Mouse (Mus musculus) Patski (cell line): Measurements from ENCODE around the gene Arhgap42. TPM values are rescaled to one million over a fixed set of nuclear protein-coding genes. Genes with fewer than 3 reads are reported as not detected.

ENCODE experiments used
- ATAC-seq: fragments of 100-300 bp; one replicate; pipeline ENCODE4 v1.8.0; 2021
- CTCF ChIA-PET: fragments of 350-600 bp; sonication (Branson Sonifier 250); formaldehyde crosslinking; loops from one replicate; lab custom pipeline; 2022; ENCODE audit warnings: inconsistent platforms; lab: Charles Lee
- POLR2A ChIA-PET: fragments of 350-600 bp; sonication (Branson Sonifier 250); formaldehyde crosslinking; loops from one replicate; lab custom pipeline; 2022; ENCODE audit warnings: antibody characterized with exemption, inconsistent platforms; lab: Charles Lee
- DNase-seq: peaks from one replicate; pipeline ENCODE4 v3.0.0-alpha.2; 2011; ENCODE audit warnings: low read depth, low spot score
- H3K27me3 ChIP-seq: fragments of 371-371 bp; one replicate; pipeline ENCODE4 v1.5.1; 2021
- CTCF ChIP-seq: fragments of 100-300 bp; IDR thresholded peaks from one replicate; pipeline ENCODE4 v1.5.1; 2021
- in situ Hi-C: fragments of 300-500 bp; cut with MboI; formaldehyde crosslinking; loops from 3 replicates; pipeline ENCODE4 v1.11.1; 2018; ENCODE audit warnings: low pct_unique_long_range_greater_than_20kb, mixed read lengths
- polyA plus RNA-seq: library from polyadenylated mRNA; unstranded; gene quantifications from one replicate; pipeline ENCODE4 v1.2.3, GENCODE M21; 2021

Gene Arhgap42
- polyA plus RNA-seq, 1 experiment from 2014 or later: 39.3 TPM

DNA sequence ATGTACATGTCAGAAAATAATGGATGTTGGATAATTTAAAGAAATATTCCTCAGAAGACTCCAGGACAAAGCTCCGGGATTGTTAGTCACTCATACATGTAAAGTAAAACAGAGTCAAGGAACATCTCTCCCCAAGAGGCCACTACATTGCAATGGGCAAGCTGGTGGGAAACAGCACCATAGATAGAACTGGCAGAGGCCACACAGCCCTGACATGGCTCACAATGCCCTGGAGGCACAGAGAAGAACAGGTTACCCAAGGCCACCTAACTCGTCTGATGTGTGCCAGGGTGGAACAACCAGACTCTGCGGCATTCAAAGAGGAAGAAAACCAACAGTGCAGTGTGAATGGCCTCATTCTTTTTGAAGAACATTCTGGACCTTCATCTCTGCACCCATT lies 50.7 kb downstream of the Arhgap42 start:
- POLR2A ChIA-PET: interaction anchor here (1.0 kb wide), 1 partner anchor 17 kb away, joined by 3 read pairs; no protein-coding TSS in a partner anchor
- no peaks in the 10 kb centered on the region for H3K27me3 ChIP-seq
- DNase-seq (no peak), ATAC-seq (peak; percentile 21)
- CTCF ChIA-PET: no interaction called here
- no peak for TF ChIP-seq CTCF
- in situ Hi-C loops: no loop called here

DNA sequence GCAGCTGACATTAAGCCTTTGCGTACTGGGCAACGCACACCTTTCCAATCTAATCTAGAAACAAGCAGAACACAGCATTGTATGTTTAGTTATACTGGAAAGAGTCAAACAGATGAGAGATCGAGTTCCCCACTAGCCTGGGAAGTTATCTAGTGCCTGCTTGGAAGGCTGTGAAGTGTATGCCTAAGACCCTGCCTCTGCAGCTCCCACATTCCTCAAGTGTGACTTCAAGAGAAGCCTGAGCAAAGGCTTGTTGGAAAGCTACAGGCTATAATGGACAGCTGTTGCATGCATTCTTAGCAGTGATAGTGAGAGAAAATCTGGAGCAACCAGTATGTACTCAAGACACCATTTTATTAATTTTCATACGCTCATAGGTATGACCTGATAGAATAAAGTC lies 61.2 kb downstream of the Arhgap42 start:
- ATAC-seq (no peak), DNase-seq (no peak)
- in situ Hi-C loops: no loop called here
- CTCF ChIA-PET: interaction anchor here (1.5 kb wide), 1 partner anchor 14 kb away, joined by 5 read pairs; no protein-coding TSS in a partner anchor
- H3K27me3 ChIP-seq: no peaks in the 10 kb centered on the region
- TF ChIP-seq CTCF: no peak
- POLR2A ChIA-PET: interaction anchor here (1.2 kb wide), 1 partner anchor 17 kb away, joined by 3 read pairs; no protein-coding TSS in a partner anchor

DNA sequence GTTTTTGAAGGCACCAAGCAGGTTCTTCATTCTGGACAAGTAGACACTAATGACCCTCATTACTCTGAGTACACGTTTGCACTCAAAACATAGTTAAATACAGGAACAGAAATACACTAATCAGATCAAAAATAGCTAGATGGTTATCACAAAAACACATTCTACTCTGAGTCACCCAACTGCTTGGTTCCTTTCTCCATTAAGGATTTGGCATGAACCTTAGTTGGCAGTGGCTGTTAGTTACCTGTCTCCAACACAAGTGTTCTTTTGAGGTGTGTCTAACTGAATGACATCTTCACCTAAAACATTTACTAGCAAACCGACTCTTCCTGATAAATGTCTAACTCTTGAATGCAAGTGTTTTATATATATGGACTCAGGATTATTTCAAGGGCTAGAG lies 64.0 kb downstream of the Arhgap42 start:
- POLR2A ChIA-PET: no interaction called here
- ATAC-seq (no peak), DNase-seq (no peak)
- no peaks in the 10 kb centered on the region for H3K27me3 ChIP-seq
- CTCF ChIA-PET: no interaction called here
- in situ Hi-C loops: no loop called here
- TF ChIP-seq CTCF: no peak

- no peaks in the 10 kb centered on the region for H3K27me3 ChIP-seq
- CTCF ChIA-PET: no interaction called here
- in situ Hi-C loops: no loop called here
- no peak for DNase-seq
- no peak for TF ChIP-seq CTCF
- ATAC-seq: no peak
- POLR2A ChIA-PET: no interaction called here
Observed at GRCm38 (mm10) chr9:9174206-9174605, 64.7 kb downstream of the Arhgap42 start.

- no peak for ATAC-seq
Observed at GRCm38 (mm10) chr9:9173091-9173490, 65.8 kb downstream of the Arhgap42 start.

GRCm38 (mm10) chr9:9171146-9171816 lies 67.6 kb downstream of the Arhgap42 start:
- ATAC-seq (no peak), DNase-seq (no peak)
- CTCF ChIA-PET: interaction anchor here (1.0 to 1.5 kb wide), 2 partner anchors 8 to 27 kb away, joined by 3 read pairs; no protein-coding TSS in a partner anchor
- in situ Hi-C loops: no loop called here
- POLR2A ChIA-PET: interaction anchor here (1.1 kb wide), 1 partner anchor 17 kb away, joined by 3 read pairs; no protein-coding TSS in a partner anchor
- no peak for TF ChIP-seq CTCF
- H3K27me3 ChIP-seq: no peaks in the 10 kb centered on the region

More at GRCm38 (mm10) chr9:9173091-9173490, 65.8 kb downstream of the Arhgap42 start:
- no peak for TF ChIP-seq CTCF
- ChIA-PET CTCF (no interaction called here), POLR2A (no interaction called here)
- no peaks in the 10 kb centered on the region for H3K27me3 ChIP-seq
- in situ Hi-C loops: no loop called here
- DNase-seq: no peak

DNA sequence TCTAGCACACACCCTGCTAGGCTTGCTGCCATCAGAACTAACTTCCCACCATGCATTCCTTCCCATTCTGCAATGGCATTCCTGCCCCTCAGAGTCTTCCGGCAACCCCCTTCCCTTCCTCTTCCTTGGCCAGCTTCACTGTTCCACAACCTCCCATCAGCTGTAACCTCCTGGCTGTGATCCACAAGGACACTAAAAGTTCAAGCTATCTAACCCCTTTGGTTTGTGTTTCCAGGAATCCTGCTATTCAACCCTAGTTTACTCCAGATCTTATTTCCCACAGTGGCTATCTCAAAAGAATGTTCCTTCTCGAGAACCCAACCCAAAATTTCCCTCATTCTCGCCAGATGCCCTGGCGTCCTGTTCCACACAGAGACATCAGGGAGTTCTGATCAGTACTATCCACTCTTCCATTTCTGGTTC lies 73.2 kb downstream of the Arhgap42 start:
- POLR2A ChIA-PET: no interaction called here
- no peak for TF ChIP-seq CTCF
- ATAC-seq (no peak), DNase-seq (no peak)
- in situ Hi-C loops: no loop called here
- CTCF ChIA-PET: interaction anchor here (1.6 kb wide), 1 partner anchor 15 kb away, joined by 5 read pairs; no protein-coding TSS in a partner anchor
- no peaks in the 10 kb centered on the region for H3K27me3 ChIP-seq

DNA sequence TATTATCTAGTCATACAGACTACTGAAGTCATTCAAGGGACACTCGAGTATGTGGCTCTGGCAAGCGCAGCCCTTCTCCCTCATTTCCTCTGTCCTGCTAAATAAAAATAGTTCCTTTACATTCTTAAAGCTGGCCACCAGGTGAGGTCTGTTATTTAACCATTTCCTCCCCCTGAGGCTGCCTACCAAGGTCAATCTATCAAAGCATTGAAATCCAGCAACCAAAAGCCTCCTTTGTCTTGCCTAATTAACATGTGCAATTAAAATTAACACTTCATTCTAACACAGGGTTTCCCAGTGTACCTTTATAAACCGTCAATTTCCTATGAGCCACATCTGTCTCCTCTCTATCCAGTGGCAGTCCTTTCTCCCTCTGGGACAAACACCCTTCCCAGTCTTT lies 78.2 kb downstream of the Arhgap42 start:
- CTCF ChIA-PET: no interaction called here
- TF ChIP-seq CTCF: no peak
- ATAC-seq: no peak
- no peak for DNase-seq
- POLR2A ChIA-PET: interaction anchor here (0.9 kb wide), 1 partner anchor 15 kb away, joined by 3 read pairs; no protein-coding TSS in a partner anchor
- in situ Hi-C loops: no loop called here
- no peaks in the 10 kb centered on the region for H3K27me3 ChIP-seq

DNA sequence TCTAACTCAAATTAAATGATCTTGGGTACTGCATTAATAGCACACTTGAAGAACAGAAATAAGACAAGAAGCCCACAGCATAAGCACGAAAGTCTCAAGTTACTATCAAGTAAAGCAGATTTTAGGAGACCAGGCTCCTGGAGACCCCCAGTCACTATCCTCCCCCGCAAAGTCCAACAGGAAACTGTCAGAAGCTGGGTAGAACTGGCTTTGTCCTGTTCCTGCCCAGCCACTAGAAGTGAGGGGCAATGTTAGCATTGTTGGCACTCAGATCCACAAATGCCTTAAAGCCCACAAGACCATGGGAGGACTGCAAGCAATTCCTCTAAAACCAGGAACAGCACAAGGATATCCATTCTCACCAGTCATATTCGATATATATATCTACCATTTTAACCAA lies 80.7 kb downstream of the Arhgap42 start:
- CTCF ChIA-PET: no interaction called here
- POLR2A ChIA-PET: no interaction called here
- ATAC-seq (no peak), DNase-seq (no peak)
- TF ChIP-seq CTCF: no peak
- in situ Hi-C loops: no loop called here
- no peaks in the 10 kb centered on the region for H3K27me3 ChIP-seq

- ChIA-PET CTCF (no interaction called here), POLR2A (no interaction called here)
- ATAC-seq: no peak
- in situ Hi-C loops: no loop called here
- DNase-seq: no peak
- H3K27me3 ChIP-seq: no peaks in the 10 kb centered on the region
- TF ChIP-seq CTCF: no peak
Observed at GRCm38 (mm10) chr9:9157425-9157824, 81.5 kb downstream of the Arhgap42 start.

GRCm38 (mm10) chr9:9154636-9155035 lies 84.3 kb downstream of the Arhgap42 start:
- no peak for TF ChIP-seq CTCF
- DNase-seq (no peak), ATAC-seq (no peak)
- ChIA-PET POLR2A (no interaction called here), CTCF (interaction anchor here (2.0 kb wide), 1 partner anchor 9 kb away, joined by 6 read pairs; no protein-coding TSS in a partner anchor)
- no peaks in the 10 kb centered on the region for H3K27me3 ChIP-seq
- in situ Hi-C loops: no loop called here
